Mouse (Mus musculus): Measurements from ENCODE around the gene Socs1. TPM values are rescaled to one million over a fixed set of nuclear protein-coding genes. Genes with fewer than 3 reads are reported as not detected.

The Socs1 gene
- polyA plus RNA-seq, 1 experiment from 2014 or later, result 5.4 TPM

DNA sequence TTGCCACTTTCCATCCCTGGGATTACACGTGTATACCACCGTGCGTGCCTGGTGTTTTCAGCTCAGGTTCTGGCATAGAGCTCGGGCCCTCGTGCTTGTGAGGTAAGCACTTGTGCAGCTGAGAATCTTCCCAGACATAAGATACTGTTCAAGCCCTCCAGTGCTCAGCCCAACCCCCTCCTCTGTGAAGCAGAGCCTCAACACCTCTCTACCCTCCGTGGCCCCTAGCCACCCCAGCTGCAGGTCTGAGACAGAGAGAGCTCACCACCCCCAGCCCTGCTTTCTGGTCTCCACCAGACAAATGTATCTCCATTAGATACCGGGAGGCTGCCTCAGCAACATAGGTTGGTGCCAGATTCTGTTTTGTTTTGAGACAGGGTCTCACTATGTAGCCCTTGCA lies 36.1 kb downstream of the Socs1 start:
- 71% methylated on average over 7 of the region's 7 CpGs for WGBS
- H3K4me2 ChIP-seq (ENCODE audit: low read depth, low read length), result no peak overlapping the region
- no peaks in the 10 kb centered on the region for H3K9me3 ChIP-seq (replicated peaks; ENCODE audit: control insufficient read depth, low read length)
- H3K27ac ChIP-seq (replicated peaks; ENCODE audit: low read depth, low read length), result no peak overlapping the region
- no peaks in the 10 kb centered on the region for H3K36me3 ChIP-seq (replicated peaks; ENCODE audit: control insufficient read depth, insufficient read depth, low read depth, low read length)
- ATAC-seq (replicated peaks; ENCODE audit: insufficient number of reproducible peaks, low FRiP score, low TSS enrichment, low read depth) (no peak), DNase-seq (ENCODE audit: low spot score) (no peak)
- H3K4me1 ChIP-seq (ENCODE audit: control insufficient read depth, insufficient read depth, low read length), result no peaks in the 10 kb centered on the region
- H3K4me3 ChIP-seq (ENCODE audit: low read depth, low read length), result no peak overlapping the region
- H3K27me3 ChIP-seq (ENCODE audit: control insufficient read depth, insufficient read depth, low read length), result no peaks in the 10 kb centered on the region
- no peak overlapping the region for H3K9ac ChIP-seq (replicated peaks; ENCODE audit: low read length)

DNA sequence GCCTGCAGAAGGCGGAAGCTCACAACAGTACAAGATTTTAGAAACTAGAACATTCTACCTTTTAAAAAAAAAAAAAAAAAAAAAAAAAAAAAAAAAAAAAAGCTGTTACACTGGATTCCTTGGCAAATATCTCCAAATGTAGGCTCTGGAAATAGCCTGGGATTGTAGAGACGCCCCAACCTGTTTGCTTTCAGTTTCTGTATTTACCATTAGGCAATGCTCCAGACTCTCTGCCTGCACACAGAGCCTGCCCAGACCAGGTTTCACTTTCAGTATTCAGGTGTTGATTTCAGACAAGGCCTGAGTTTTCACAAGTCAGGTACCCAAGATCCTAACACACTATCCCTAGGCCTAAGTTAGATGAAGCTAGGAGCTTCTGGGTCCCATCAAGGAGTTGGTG lies 44.3 kb downstream of the Socs1 start:
- no peaks in the 10 kb centered on the region for H3K4me1 ChIP-seq (ENCODE audit: control insufficient read depth, insufficient read depth, low read length)
- H3K4me3 ChIP-seq (ENCODE audit: low read depth, low read length), result no peak overlapping the region
- no peaks in the 10 kb centered on the region for H3K27me3 ChIP-seq (ENCODE audit: control insufficient read depth, insufficient read depth, low read length)
- ATAC-seq (replicated peaks; ENCODE audit: insufficient number of reproducible peaks, low FRiP score, low TSS enrichment, low read depth), result no peak
- H3K9me3 ChIP-seq (replicated peaks; ENCODE audit: control insufficient read depth, low read length), result no peaks in the 10 kb centered on the region
- no peak for DNase-seq (ENCODE audit: low spot score)
- WGBS, result 92% methylated on average over 2 of the region's 2 CpGs
- H3K27ac ChIP-seq (replicated peaks; ENCODE audit: low read depth, low read length), result no peak overlapping the region
- no peak overlapping the region for H3K4me2 ChIP-seq (ENCODE audit: low read depth, low read length)
- no peak overlapping the region for H3K9ac ChIP-seq (replicated peaks; ENCODE audit: low read length)
- no peaks in the 10 kb centered on the region for H3K36me3 ChIP-seq (replicated peaks; ENCODE audit: control insufficient read depth, insufficient read depth, low read depth, low read length)

DNA sequence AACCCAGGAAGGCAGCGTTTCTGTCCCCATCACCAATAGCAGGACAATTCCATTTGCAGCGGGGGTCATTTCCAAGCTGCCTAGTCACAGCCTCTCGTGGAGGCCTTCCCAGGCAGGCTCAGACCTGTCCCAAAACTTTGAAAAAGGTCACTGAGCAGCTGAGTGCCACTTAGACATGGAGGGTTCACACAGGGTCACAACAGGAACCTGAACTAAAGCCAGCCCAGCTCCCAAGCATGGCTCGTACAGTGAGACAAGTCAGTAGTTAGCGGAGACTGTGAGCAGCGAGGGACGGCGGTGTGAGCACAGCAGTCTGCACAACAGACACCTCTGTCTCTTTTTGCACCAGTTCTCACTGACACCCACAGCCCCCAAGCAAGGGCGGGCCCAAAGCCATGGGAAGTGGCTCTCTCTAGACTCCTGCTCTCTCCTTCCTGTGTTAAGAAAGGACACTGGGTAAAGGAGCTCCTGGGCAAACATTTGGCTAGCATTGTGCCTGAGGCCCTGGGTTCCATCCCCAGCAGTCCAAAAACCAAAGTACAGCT lies 45.4 kb downstream of the Socs1 start:
- Histone ChIP-seq H3K27ac (replicated peaks; ENCODE audit: low read depth, low read length) (no peak overlapping the region), H3K4me2 (ENCODE audit: low read depth, low read length) (no peak overlapping the region), H3K36me3 (replicated peaks; ENCODE audit: control insufficient read depth, insufficient read depth, low read depth, low read length) (no peaks in the 10 kb centered on the region), H3K9ac (replicated peaks; ENCODE audit: low read length) (no peak overlapping the region), H3K4me1 (ENCODE audit: control insufficient read depth, insufficient read depth, low read length) (no peaks in the 10 kb centered on the region), H3K27me3 (ENCODE audit: control insufficient read depth, insufficient read depth, low read length) (no peaks in the 10 kb centered on the region), H3K9me3 (replicated peaks; ENCODE audit: control insufficient read depth, low read length) (no peaks in the 10 kb centered on the region), H3K4me3 (ENCODE audit: low read depth, low read length) (no peak overlapping the region)
- DNase-seq (ENCODE audit: low spot score) (no peak), ATAC-seq (replicated peaks; ENCODE audit: insufficient number of reproducible peaks, low FRiP score, low TSS enrichment, low read depth) (no peak)
- 56% methylated on average over 9 of the region's 9 CpGs for whole genome bisulfite sequencing

DNA sequence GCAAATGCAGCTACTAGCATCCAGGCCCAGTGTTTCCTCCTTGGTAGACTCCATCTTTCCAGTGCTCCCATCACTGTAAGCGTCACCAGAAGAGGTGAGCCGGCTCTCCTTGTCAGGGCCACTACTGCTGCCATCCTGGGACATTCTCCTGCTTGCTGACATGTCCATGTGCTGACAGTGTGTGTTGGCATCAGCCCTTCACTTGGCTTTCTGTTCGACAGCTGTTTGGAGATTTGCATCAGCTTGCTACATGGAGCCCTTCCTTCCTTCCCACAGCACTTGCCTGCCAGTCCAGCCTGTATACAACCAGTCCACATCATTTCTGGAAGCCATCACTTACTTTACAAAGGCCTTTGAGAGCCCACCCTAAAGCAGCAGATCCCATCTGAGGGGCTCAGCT lies 46.5 kb downstream of the Socs1 start:
- Histone ChIP-seq H3K36me3 (replicated peaks; ENCODE audit: control insufficient read depth, insufficient read depth, low read depth, low read length) (no peaks in the 10 kb centered on the region), H3K4me2 (ENCODE audit: low read depth, low read length) (no peak overlapping the region), H3K9me3 (replicated peaks; ENCODE audit: control insufficient read depth, low read length) (no peaks in the 10 kb centered on the region), H3K4me3 (ENCODE audit: low read depth, low read length) (no peak overlapping the region), H3K4me1 (ENCODE audit: control insufficient read depth, insufficient read depth, low read length) (no peaks in the 10 kb centered on the region), H3K9ac (replicated peaks; ENCODE audit: low read length) (no peak overlapping the region), H3K27me3 (ENCODE audit: control insufficient read depth, insufficient read depth, low read length) (no peaks in the 10 kb centered on the region), H3K27ac (replicated peaks; ENCODE audit: low read depth, low read length) (no peak overlapping the region)
- no peak for DNase-seq (ENCODE audit: low spot score)
- 90% methylated on average over 3 of the region's 3 CpGs for WGBS
- ATAC-seq (replicated peaks; ENCODE audit: insufficient number of reproducible peaks, low FRiP score, low TSS enrichment, low read depth), result no peak

DNA sequence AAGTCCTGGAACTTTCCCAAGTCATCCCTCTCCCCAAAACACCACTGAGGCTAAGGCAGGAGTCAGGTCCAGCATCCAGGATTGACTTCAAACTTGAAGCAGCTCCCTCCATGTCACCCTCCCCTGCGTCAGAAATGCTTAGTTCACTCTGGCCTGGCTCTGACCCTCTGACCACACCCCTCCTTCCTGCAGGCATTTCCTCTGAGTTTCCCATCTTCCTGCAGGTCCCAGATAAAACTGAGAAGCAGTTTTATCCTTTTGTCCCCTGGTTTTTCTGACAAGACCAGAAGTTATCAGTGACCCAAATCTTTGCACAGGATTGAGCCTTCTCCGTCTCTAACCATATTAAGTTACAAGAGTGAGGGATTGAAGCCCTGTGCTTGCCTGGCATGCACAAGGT lies 47.8 kb downstream of the Socs1 start:
- peak overlapping the region; percentile 43 for H3K27ac ChIP-seq (replicated peaks; ENCODE audit: low read depth, low read length)
- 21% methylated on average over 2 of the region's 2 CpGs for WGBS
- H3K4me3 ChIP-seq (ENCODE audit: low read depth, low read length), result no peak overlapping the region
- H3K27me3 ChIP-seq (ENCODE audit: control insufficient read depth, insufficient read depth, low read length), result no peaks in the 10 kb centered on the region
- no peaks in the 10 kb centered on the region for H3K4me1 ChIP-seq (ENCODE audit: control insufficient read depth, insufficient read depth, low read length)
- no peaks in the 10 kb centered on the region for H3K36me3 ChIP-seq (replicated peaks; ENCODE audit: control insufficient read depth, insufficient read depth, low read depth, low read length)
- H3K9me3 ChIP-seq (replicated peaks; ENCODE audit: control insufficient read depth, low read length), result no peaks in the 10 kb centered on the region
- H3K9ac ChIP-seq (replicated peaks; ENCODE audit: low read length), result no peak overlapping the region
- H3K4me2 ChIP-seq (ENCODE audit: low read depth, low read length), result no peak overlapping the region
- peak; percentile 12 for DNase-seq (ENCODE audit: low spot score)
- no peak for ATAC-seq (replicated peaks; ENCODE audit: insufficient number of reproducible peaks, low FRiP score, low TSS enrichment, low read depth)

DNA sequence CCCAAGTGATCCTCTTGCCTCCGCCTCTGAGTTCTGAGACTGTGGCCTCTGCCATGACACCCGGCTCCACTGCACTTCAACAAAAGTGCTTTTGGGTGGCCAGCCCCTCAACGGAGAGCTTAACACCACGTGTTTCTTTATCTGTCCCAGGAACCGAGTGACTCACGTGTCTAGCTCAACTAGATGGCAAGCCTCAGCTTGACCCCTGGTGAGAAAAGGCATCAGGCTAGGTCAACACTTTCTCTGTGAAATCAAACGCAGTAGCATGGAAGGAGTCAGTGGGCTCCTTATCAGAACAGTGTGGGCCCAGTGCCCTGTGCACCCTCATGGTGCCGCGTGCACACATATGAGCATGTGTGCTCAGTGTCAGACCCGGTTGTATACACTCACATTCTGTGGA lies 49.0 kb downstream of the Socs1 start:
- Histone ChIP-seq H3K4me1 (ENCODE audit: control insufficient read depth, insufficient read depth, low read length) (no peaks in the 10 kb centered on the region), H3K9me3 (replicated peaks; ENCODE audit: control insufficient read depth, low read length) (no peaks in the 10 kb centered on the region), H3K4me2 (ENCODE audit: low read depth, low read length) (no peak overlapping the region), H3K9ac (replicated peaks; ENCODE audit: low read length) (no peak overlapping the region), H3K4me3 (ENCODE audit: low read depth, low read length) (no peak overlapping the region), H3K36me3 (replicated peaks; ENCODE audit: control insufficient read depth, insufficient read depth, low read depth, low read length) (no peaks in the 10 kb centered on the region), H3K27ac (replicated peaks; ENCODE audit: low read depth, low read length) (no peak overlapping the region), H3K27me3 (ENCODE audit: control insufficient read depth, insufficient read depth, low read length) (no peaks in the 10 kb centered on the region)
- no peak for DNase-seq (ENCODE audit: low spot score)
- WGBS, result 78% methylated on average over 10 of the region's 10 CpGs
- ATAC-seq (replicated peaks; ENCODE audit: insufficient number of reproducible peaks, low FRiP score, low TSS enrichment, low read depth), result no peak

DNA sequence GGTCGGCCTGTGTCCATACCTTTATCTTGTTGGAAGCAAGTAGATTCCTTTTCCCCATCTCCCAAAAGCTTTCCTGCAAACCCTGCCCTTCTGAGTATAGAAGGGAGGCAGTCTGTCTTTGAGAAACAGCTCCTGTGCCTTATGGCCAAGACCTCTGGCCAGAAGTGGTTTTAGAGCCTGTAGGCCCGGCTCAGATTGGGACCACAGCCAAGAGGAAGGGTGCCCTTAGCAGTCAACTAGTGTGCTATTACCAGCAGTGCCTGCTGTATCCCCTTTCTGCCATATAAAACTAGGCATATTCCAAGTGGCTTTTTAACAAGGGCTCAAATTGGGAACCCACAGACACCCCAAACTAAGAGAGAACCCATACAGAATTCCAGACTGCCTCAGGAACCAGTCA lies 49.6 kb downstream of the Socs1 start:
- Histone ChIP-seq H3K4me3 (ENCODE audit: low read depth, low read length) (no peak overlapping the region), H3K4me2 (ENCODE audit: low read depth, low read length) (no peak overlapping the region), H3K9ac (replicated peaks; ENCODE audit: low read length) (no peak overlapping the region), H3K36me3 (replicated peaks; ENCODE audit: control insufficient read depth, insufficient read depth, low read depth, low read length) (no peaks in the 10 kb centered on the region), H3K27me3 (ENCODE audit: control insufficient read depth, insufficient read depth, low read length) (no peaks in the 10 kb centered on the region), H3K27ac (replicated peaks; ENCODE audit: low read depth, low read length) (no peak overlapping the region), H3K4me1 (ENCODE audit: control insufficient read depth, insufficient read depth, low read length) (no peaks in the 10 kb centered on the region), H3K9me3 (replicated peaks; ENCODE audit: control insufficient read depth, low read length) (no peaks in the 10 kb centered on the region)
- ATAC-seq (replicated peaks; ENCODE audit: insufficient number of reproducible peaks, low FRiP score, low TSS enrichment, low read depth) (no peak), DNase-seq (ENCODE audit: low spot score) (no peak)
- WGBS, result 95% methylated on average over 2 of the region's 2 CpGs

DNA sequence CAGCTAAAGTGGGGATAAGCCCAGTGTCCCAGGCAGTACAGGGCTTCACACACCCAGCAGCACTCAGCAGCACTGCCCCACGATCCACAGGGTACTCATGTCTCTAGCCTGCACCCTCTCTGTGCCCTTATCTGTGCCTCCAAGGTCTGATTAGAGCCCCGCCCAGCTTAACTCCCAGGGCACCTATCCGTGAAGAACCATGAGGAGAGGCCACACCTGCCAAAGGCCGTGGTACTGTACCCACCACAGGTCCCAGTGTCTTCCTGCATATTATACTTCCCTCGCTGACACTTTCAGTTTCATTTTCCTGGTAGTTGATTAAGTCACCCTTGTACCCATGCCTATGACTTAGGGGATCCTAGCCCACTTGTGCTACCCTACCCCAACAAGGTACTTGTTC lies 52.9 kb downstream of the Socs1 start:
- H3K27ac ChIP-seq (replicated peaks; ENCODE audit: low read depth, low read length), result no peak overlapping the region
- 85% methylated on average over 5 of the region's 5 CpGs for WGBS

More for the DNA sequence above, 52.9 kb downstream of the Socs1 start:
- Histone ChIP-seq H3K4me3 (ENCODE audit: low read depth, low read length) (no peak overlapping the region), H3K9me3 (replicated peaks; ENCODE audit: control insufficient read depth, low read length) (no peaks in the 10 kb centered on the region), H3K36me3 (replicated peaks; ENCODE audit: control insufficient read depth, insufficient read depth, low read depth, low read length) (no peaks in the 10 kb centered on the region), H3K9ac (replicated peaks; ENCODE audit: low read length) (no peak overlapping the region), H3K4me1 (ENCODE audit: control insufficient read depth, insufficient read depth, low read length) (no peaks in the 10 kb centered on the region), H3K27me3 (ENCODE audit: control insufficient read depth, insufficient read depth, low read length) (no peaks in the 10 kb centered on the region), H3K4me2 (ENCODE audit: low read depth, low read length) (no peak overlapping the region)
- no peak for DNase-seq (ENCODE audit: low spot score)
- no peak for ATAC-seq (replicated peaks; ENCODE audit: insufficient number of reproducible peaks, low FRiP score, low TSS enrichment, low read depth)
